Mouse (Mus musculus) small intestine, adult 2 months (tissue): ENCODE results near the gene Sox18.

ENCODE experiments used
- CTCF ChIP-seq: fragments of 200-500 bp; IDR thresholded peaks from 2 replicates; pipeline ENCODE4 v1.5.1; 2012; ENCODE audit warnings: low read depth, mild to moderate bottlenecking, control low read depth, inconsistent platforms, low read length, moderate library complexity, mixed read lengths; ENCODE audit not compliant: insufficient replicate concordance, insufficient read length; ENCODE audit errors: extremely low read depth
- POLR2A ChIP-seq: fragments of 200-500 bp; IDR thresholded peaks from 2 replicates; pipeline ENCODE4 v1.6.1; 2012; ENCODE audit warnings: low read depth, mild to moderate bottlenecking, control low read depth, inconsistent platforms, low read length, moderate library complexity

- TF ChIP-seq CTCF = no peak
- no peak for TF ChIP-seq POLR2A
These were observed 16.1 kb upstream of the Sox18 start for GRCm38 (mm10) chr2:181687586-181687985.
